Mouse (Mus musculus): Measurements from ENCODE around the gene Zfx. TPM values are rescaled to one million over a fixed set of nuclear protein-coding genes. Genes with fewer than 3 reads are reported as not detected.

The Zfx gene
- polyA plus RNA-seq, 1 experiment from 2014 or later, result 19.2 TPM

- ATAC-seq (ENCODE audit: low FRiP score, low read depth), result no peak
- WGBS, result 78% methylated on average over 3 of the region's 3 CpGs
- Histone ChIP-seq H3K9ac (no peak overlapping the region), H3K27me3 (peaks cover 10% of the 10 kb centered on the region; the same call in 1 of the 2 replicates), H3K4me3 (no peak overlapping the region), H3K4me2 (no peak overlapping the region), H3K4me1 (replicated peaks) (no peaks in the 10 kb centered on the region), H3K9me3 (no peaks in the 10 kb centered on the region), H3K27ac (replicated peaks) (no peak overlapping the region), H3K36me3 (no peaks in the 10 kb centered on the region)
These were observed 74.5 kb downstream of the Zfx start for GRCm38 (mm10) chrX:94049048-94049447.

- 45% methylated on average over 5 of the region's 5 CpGs for WGBS
- H3K4me3 ChIP-seq, result no peak overlapping the region
- H3K27me3 ChIP-seq, result peaks cover 10% of the 10 kb centered on the region; the same call in 1 of the 2 replicates
- H3K9ac ChIP-seq, result no peak overlapping the region
- no peak for ATAC-seq (ENCODE audit: low FRiP score, low read depth)
- no peaks in the 10 kb centered on the region for H3K4me1 ChIP-seq (replicated peaks)
- no peaks in the 10 kb centered on the region for H3K9me3 ChIP-seq
- H3K27ac ChIP-seq (replicated peaks), result no peak overlapping the region
- no peak overlapping the region for H3K4me2 ChIP-seq
- no peaks in the 10 kb centered on the region for H3K36me3 ChIP-seq
These were observed 75.5 kb downstream of the Zfx start for GRCm38 (mm10) chrX:94048048-94048447.

- Histone ChIP-seq H3K36me3 (no peaks in the 10 kb centered on the region), H3K4me1 (replicated peaks) (no peaks in the 10 kb centered on the region), H3K27ac (replicated peaks) (no peak overlapping the region), H3K27me3 (peaks cover 10% of the 10 kb centered on the region; the same call in 1 of the 2 replicates), H3K4me3 (no peak overlapping the region), H3K9ac (no peak overlapping the region), H3K9me3 (no peaks in the 10 kb centered on the region), H3K4me2 (no peak overlapping the region)
- no peak for ATAC-seq (ENCODE audit: low FRiP score, low read depth)
- WGBS, result 87% methylated on average over 5 of the region's 5 CpGs
These were observed 76.1 kb downstream of the Zfx start for GRCm38 (mm10) chrX:94047381-94047780.

GRCm38 (mm10) chrX:94032937-94033336 lies 90.6 kb downstream of the Zfx start:
- peaks cover 8% of the 10 kb centered on the region; the same call in 1 of the 2 replicates for H3K27me3 ChIP-seq
- no peak for ATAC-seq (ENCODE audit: low FRiP score, low read depth)

GRCm38 (mm10) chrX:94030081-94030480 lies 93.4 kb downstream of the Zfx start:
- Histone ChIP-seq H3K4me3 (no peak overlapping the region), H3K9ac (no peak overlapping the region), H3K4me1 (replicated peaks) (no peaks in the 10 kb centered on the region), H3K4me2 (no peak overlapping the region), H3K9me3 (no peaks in the 10 kb centered on the region), H3K27me3 (peaks cover 13% of the 10 kb centered on the region; the same call in 1 of the 2 replicates), H3K36me3 (no peaks in the 10 kb centered on the region), H3K27ac (replicated peaks) (no peak overlapping the region)
- no peak for ATAC-seq (ENCODE audit: low FRiP score, low read depth)
- WGBS, result 78% methylated on average over 7 of the region's 7 CpGs

More at GRCm38 (mm10) chrX:94032937-94033336, 90.6 kb downstream of the Zfx start:
- H3K4me1 ChIP-seq (replicated peaks), result no peaks in the 10 kb centered on the region
- WGBS, result 33% methylated on average over 11 of the region's 11 CpGs
- H3K27ac ChIP-seq (replicated peaks), result no peak overlapping the region
- no peaks in the 10 kb centered on the region for H3K9me3 ChIP-seq
- no peak overlapping the region for H3K4me3 ChIP-seq
- no peak overlapping the region for H3K4me2 ChIP-seq
- H3K9ac ChIP-seq, result no peak overlapping the region
- H3K36me3 ChIP-seq, result no peaks in the 10 kb centered on the region

Other genes starting within 250 kb of the Zfx start
- gene AU015836, start 155.0 kb downstream of the Zfx start, polyA plus RNA-seq (2015; fragmentation: Nextera tagmentation; extraction: Ambion mirVana), result not detected in 2 replicates
- 82.4 and 84.5 TPM in 2 replicates for gene Eif2s3x, start 89.2 kb upstream of the Zfx start, polyA plus RNA-seq (2015; fragmentation: Nextera tagmentation; extraction: Ambion mirVana)
- 9.8 and 10.8 TPM in 2 replicates for gene Klhl15, start 110.9 kb upstream of the Zfx start, polyA plus RNA-seq (2015; fragmentation: Nextera tagmentation; extraction: Ambion mirVana)
- gene Fam90a1b, start 243.1 kb upstream of the Zfx start, polyA plus RNA-seq (2015; fragmentation: Nextera tagmentation; extraction: Ambion mirVana), result 0.05 and 0.23 TPM in 2 replicates
- 120 and 125 TPM in 2 replicates for gene Apoo, start 243.4 kb upstream of the Zfx start, polyA plus RNA-seq (2015; fragmentation: Nextera tagmentation; extraction: Ambion mirVana)